Mouse (Mus musculus) heart, postnatal 36 days (tissue): ENCODE data around the gene Zfp426. TPM values are rescaled to one million over a fixed set of nuclear protein-coding genes. Genes with fewer than 3 reads are reported as not detected.

ENCODE experiments used
- DNase-seq, 2 experiments: peaks; one replicate each; pipeline ENCODE4 v3.0.0; 2021 to 2022
- intact Hi-C: fragments of 180-260 bp; cut with DNase I; formaldehyde crosslinking; loops from one replicate; pipeline ENCODE4 v1.15.1; 2025
- total RNA-seq, 2 experiments: library from RNA; stranded (reverse); gene quantifications; 2 replicates each; pipeline ENCODE4 v1.2.3; 2021

Gene Zfp426
- total RNA-seq, 2 experiments from 2014 or later = 9.7 to 10.2 TPM

DNA sequence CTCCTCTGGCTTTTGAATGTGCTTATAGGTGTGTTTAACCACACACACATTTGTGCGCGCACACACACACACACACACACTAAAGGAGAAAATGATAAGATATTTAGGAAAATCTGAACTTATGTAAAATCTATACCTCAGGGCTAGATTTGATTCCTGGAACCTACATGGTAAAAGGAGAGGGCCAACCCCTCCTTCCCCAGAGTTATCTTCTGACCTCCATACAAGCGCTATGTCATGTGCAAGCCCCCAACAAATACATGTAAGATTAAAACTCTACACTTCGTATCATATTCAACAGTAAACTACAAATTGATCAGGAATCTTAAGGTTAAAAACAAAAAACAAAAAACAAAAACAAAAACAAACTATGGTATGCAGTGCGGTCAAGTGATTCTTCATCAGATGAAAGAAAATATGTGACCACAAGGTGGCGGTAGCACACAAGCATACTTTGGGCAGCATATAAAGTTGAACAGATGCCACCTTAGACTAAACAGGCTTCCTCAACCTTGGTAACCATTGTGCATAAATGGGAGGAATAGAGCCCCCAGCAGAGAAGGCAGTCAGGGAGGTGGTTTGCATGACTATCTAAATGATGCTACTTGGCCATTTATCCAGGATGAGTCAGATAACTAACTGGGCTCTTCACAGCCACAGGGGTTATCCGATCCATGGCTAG, 25.6 kb downstream of the Zfp426 start:
- DNase-seq = peak; percentile 52 to 61
- intact Hi-C loops = loop anchor here (1.0 to 5.0 kb wide), 4 partner anchors 78 to 260 kb away; partner anchors contain the start of gene Ubl5

DNA sequence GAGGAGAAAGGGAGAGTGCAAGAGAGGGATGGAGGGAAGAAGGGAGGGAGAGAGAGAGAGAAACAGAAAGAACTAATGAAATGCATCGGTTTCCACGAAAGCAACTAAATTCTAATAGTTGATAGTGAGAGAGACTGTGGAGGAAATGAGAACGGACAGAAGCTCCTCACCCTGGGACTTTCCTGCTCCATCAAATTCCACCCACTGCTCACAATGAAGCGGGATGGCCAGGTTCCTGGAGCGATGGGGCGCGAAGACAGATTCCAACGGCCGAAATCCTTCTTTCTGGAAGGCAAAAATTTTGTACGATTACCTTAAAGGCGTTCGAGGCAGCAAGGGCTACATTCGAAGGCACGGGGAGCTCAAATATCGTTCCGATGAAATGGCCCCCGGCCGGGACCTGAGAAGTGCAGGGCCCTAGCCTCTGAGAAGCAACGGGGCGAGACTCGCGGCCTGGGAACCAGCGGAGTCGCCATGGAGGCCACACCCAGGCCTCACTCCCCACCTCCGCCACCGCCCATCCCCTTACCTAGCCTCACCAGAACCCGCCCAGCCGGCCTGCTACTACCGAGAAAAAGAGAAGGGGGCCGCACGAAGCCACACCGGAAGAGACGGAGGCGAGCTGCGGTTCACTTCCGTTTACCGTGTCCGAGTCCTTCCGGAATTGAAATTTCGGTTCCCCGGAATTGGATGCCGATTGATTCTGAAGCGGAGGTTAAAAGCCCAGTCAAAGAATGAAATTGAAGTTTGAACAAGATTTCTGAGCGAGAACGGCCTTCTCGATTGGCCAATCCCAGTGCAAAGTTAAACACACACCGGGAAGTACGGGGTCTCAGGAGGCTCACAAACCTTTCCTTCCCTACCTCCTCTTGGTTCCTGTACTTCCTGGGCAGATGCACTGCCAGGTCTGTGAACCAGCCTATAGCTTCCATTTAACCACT, 32.9 kb downstream of the Zfp426 start, which contains the start of gene Zfp26:
TSS of gene Zfp26 (minus strand) at position 786 of the 941 bp plus-strand sequence.
- peak; percentile 69 to 82 for DNase-seq
- intact Hi-C loops = loop anchor here (5.0 kb wide), 1 partner anchor 72 kb away; the partner anchor contains the start of gene Zfp560

DNA sequence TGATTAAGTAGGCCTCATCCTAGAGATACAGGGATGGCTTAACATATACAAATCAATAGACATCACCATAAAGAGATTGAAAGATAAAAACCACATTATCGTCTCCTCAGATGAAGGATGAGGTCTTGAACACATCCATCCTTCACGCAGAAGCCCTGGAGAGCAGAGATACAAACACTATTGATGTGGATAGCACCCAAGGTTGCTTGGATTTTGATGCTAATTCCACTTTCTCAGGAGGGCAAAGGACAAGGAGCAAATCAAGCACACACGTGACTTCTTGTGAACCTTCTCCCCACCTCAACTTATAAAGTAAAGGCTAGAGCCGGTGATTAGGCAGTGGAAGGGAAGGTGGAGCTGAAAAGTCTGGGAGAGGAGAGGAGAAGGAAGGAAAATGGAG, 38.9 kb downstream of the Zfp426 start:
- intact Hi-C loops = no loop called here

DNA sequence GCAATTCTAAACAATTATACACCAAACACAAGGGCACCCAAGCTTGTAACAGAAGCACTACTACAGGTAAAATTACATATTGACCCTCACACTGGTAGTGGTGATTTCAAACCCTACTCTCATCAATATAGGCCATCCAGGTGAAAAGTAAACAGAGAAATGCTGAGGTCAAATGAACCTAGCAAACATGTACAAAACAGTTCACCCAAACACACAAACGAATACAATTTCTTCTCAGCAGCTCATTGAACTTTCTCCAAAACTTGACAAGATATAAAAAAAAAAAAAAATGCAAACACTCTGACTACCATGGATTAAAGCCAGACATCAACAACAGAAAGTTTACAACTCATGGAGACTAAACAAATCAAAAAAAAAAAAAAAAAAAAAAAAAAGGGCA, 41.1 kb downstream of the Zfp426 start:
- no peak for DNase-seq
- intact Hi-C loops = no loop called here

More for the DNA sequence above, 38.9 kb downstream of the Zfp426 start:
- no peak for DNase-seq

DNA sequence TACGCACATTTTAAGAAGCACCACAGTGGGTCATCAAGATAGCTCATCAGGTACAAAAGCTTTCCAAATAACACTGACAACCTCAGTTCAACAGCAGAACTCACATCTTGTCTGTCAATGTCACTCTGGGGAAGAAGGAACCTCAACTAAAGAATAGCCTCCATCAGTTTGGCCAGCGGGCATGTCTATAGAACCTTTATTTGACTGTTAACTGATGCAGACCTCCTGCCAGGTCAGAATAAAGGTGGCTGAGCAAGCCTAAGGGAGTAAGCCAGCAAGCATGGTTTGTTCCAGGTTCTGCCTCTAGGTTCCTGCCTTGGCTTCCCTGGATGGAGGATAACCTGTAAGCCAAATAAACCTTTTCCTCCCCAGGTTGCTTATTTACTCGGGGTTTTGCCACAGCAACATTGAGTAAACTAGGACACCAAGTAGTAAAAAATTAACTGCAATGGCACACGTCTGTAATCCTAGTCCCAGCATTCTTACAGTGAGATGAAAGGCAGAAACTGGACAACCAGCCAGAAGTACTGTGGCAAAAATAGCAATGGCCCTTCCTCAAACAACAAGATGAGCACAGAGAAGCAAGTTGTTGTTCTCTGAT, 49.3 kb downstream of the Zfp426 start:
- intact Hi-C loops = no loop called here
- DNase-seq = no peak

DNA sequence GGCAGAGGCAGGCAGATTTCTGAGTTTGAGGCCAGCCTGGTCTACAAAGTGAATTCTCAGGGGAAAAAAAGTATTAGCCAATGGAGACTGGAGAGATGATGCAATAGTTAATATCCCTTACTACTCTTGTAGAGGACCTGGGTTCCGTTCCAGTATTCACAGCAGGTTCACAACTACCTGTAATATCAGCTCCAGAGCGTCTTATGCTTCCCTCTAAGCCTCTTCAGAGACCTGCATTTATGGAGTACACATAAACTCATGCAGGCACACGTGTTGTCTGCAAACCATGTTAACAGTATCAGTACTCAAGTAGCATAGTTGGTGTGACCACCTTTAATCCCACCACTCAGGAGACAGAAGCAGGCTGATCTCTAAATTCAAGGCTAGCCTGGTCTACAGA, 62.5 kb downstream of the Zfp426 start:
- DNase-seq = no peak
- intact Hi-C loops = no loop called here

Other genes starting within 250 kb of the Zfp426 start
- gene Olfr39, start 210.4 kb downstream of the Zfp426 start, total RNA-seq = not detected
- gene Olfr873, start 194.2 kb downstream of the Zfp426 start, total RNA-seq = not detected
- not detected for gene Olfr18, start 156.7 kb downstream of the Zfp426 start, total RNA-seq
- gene Zfp560, start 107.6 kb downstream of the Zfp426 start, total RNA-seq = 10 to 100 TPM in 1 of 2 experiments, 1 to 10 TPM in 1; 9.5 to 11.7 TPM
- 10 to 100 TPM in 1 of 2 experiments, 1 to 10 TPM in 1; 8.2 to 11.0 TPM for gene Zfp26, start 32.6 kb downstream of the Zfp426 start, total RNA-seq
- 10 to 100 TPM; 24.3 to 27.4 TPM for gene Zfp266, start 28.7 kb upstream of the Zfp426 start, total RNA-seq
- 1 to 10 TPM; 5.7 to 7.0 TPM for gene Zfp846, start 88.5 kb upstream of the Zfp426 start, total RNA-seq
- gene Ubl5, start 150.1 kb upstream of the Zfp426 start, total RNA-seq = 100 to 1,000 TPM; 219 to 255 TPM
- gene Fbxl12, start 152.0 kb upstream of the Zfp426 start, total RNA-seq = 10 to 100 TPM; 10.1 to 10.2 TPM
- 10 to 100 TPM; 17.5 to 19.0 TPM for gene Pin1, start 159.3 kb upstream of the Zfp426 start, total RNA-seq